Mouse (Mus musculus): ENCODE results near the gene Olfr213. TPM values are rescaled to one million over a fixed set of nuclear protein-coding genes. Genes with fewer than 3 reads are reported as not detected.
"Not testable (repeated sequence)": the region's sequence is repeated elsewhere in the genome, so short reads cannot be mapped to it uniquely, and the experiment has no call there.

Olfr213 gene
- total RNA-seq (2021), result not detected
- polyA plus RNA-seq (2012; rRNA removed), result not detected in 2 replicates
- long read RNA-seq, result 0 reads

DNA sequence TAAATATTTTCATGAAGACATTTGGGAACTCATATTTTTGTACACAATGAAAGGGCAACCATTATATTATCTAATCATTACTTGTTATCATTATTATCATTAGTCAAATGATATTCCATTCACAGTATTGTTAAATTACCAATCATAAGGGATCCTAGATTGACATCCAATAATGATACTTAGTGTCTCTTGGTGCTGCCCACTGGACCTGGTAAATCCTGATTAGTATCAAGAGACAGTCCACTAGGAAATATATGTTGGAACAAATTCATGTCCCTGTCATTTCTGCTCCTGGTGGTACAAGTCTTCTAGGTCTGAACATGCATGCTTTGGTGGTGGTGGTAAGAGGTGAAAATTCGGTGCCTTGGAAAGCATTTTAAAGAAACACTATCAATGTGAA lies at the start of gene Olfr213:
Gene Olfr213, plus strand, starts transcription at position 301 of the 400 bp plus-strand sequence.
- no peak for DNase-seq

DNA sequence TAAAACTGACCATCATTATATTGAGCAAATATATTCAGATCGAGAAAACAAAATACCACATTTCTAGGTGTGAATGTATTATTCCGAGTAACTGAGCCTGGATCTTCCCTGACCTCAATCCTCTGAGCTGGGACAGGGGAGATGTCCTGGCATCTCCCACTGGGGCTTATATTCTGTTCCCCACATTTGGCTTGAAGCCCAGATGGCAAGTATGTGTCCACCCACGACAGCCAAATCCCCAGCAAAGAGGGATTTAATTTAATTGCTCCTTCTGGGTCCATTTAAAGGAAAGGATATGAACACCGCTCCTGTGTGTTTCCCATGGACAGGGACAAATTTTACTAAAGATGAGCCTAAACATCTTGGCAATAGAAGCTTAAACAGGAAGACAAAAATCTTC lies 49.5 kb upstream of the Olfr213 start, which contains the start of gene Olfr211:
Gene Olfr211, plus strand, starts transcription at position 301 of the 400 bp plus-strand sequence.
- no peak for DNase-seq

DNA sequence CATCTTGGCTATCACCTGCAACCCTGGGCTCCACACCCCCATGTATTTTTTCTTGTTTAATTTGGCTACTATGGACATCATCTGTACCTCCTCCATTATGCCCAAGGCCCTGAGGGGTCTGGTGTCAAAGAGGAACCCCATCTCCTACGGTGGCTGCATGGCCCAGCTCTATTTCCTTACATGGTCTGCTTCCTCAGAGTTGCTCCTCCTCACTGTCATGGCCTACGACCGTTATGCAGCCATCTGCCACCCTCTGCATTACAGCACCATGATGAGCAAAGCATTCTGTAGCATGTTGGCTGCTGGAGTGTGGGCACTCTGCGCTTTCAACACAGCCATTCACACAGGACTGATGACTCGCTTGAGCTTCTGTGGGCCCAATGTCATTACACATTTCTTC lies 44.5 kb upstream of the Olfr213 start:
- DNase-seq, result no peak

DNA sequence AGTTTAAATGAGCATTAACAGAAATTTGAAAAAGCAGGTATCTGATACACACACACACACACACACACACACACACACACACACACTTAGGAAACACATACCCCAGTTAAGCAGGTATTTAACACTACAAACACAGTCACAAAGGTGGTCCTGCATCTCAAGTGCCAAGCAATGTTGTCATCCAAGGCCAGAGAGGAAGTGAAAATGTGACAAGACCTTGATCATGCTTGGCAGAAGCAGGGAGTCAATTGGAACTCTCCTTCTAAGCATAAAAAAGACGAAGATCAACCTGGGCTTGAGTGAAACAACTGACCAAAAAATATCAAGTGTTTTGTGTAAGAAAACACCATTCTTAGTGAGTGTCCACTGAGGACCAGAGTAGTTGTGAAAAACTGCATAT lies 42.3 kb upstream of the Olfr213 start:
- no peak for DNase-seq

DNA sequence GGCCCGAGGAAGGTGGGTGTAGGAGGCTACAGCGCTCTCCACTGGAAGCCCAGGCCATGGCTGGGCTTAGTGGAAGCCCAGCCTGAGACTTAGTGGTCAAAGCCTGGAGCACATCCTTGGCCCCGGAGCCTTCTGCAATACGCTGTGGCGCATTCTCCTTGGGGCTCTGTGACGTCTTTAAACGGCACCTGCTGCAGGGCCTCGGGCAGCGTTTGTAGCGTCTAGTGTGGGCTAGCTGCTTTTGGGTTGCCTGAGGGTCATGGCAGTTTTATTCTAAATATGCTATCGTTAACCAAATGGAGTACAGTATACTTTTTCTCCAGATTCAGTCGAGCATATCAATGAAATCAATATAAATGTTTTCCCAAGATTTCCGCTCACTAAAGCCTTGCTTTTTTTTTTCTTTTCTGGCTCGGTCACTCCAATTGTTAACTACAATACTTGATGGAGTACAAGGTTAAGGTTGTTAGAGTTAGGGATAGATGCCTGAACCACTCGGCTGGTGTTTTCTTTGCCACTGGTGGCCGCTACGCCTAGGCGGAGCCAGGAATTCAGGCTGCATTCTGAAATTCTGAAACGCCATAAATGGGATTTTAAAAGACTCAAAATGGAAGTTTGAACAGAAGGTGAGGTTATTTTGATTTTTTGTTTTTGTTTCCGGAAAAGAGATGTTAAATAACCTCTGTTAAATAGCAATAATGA lies 31.8 kb upstream of the Olfr213 start, which contains the start of gene Olfr212:
Gene Olfr212, plus strand, starts transcription at position 215 of the 702 bp plus-strand sequence.
- DNase-seq, result not testable (repeated sequence)

DNA sequence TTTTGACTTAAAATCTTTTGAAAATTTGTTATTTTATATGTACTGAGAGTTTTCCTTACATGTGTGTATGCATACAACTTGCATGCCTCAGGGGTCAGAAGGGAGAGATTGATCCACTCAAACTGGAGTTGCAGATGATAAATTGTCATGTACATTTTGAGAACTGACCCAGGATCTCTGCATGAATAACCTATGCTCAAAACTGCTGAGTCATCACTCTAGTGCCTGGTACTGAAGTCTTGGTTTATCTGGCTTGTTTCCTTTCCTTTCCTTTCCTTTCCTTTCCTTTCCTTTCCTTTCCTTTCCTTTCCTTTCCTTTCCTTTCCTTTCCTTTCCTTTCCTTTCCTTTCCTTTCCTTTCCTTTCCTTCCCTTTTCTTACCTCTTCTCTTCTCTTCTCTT lies 23.4 kb upstream of the Olfr213 start:
- DNase-seq, result no peak

DNA sequence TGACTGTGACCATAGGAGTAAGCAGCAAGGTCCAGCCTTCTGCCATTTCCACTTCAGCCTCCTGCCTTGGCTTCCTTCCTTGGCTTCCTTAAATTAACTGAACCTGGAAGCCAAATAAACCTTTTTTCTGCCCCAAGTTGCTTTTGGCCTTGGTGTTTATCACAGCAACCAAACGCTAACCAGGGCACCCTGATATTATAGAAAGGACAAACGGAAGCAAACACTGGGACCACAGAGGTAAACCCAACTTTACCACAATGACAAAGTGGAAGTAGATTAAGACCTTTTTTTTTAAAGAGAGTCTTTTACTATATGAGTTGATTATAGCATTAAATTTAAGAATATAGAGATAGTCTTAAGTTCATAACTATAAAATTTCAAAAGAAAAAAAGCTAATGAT lies 4.2 kb downstream of the Olfr213 start:
- DNase-seq, result no peak

DNA sequence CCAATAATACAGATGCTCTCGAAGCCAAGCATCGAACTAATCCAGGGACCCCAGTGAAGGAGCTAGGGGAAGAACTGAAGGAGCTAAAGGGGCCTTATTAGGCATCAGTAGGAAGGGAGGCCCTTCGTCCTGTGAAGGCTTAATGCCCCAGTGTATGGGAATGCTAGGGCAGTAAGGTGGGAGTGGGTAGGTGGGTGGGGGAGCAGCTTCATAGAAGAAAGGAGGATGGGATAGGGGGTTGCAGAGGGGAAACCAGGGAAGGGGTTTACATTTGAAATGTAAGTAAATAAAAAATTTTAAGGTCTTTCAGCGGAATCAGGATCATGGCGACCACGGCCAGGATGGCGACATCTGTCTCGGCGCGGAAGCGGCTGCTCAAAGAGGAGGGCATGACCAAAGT lies 12.6 kb downstream of the Olfr213 start, which contains the start of gene Gm5580:
Gene Gm5580, plus strand, starts transcription at position 301 of the 400 bp plus-strand sequence.
- DNase-seq, result not testable (repeated sequence)

DNA sequence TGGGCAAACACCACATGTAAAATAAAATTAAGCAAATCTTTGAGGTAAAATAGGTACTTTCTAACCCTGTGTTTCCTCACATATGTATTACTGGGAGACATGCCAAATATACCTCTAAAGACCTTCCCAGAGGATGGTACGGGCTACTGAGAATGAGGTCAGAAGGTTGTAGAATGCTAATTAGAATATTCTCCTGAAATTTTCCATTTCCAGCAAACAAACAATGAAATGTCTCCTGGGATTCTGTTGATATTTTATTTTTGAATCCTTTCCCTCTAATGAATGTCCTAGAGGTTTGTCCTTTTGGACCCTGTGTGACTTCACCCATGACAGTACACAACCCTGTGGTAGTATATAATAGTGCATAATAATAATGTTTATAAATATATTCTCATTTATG lies 15.7 kb downstream of the Olfr213 start, which contains the start of gene Olfr214:
Gene Olfr214, plus strand, starts transcription at position 301 of the 400 bp plus-strand sequence.
- DNase-seq, result no peak

DNA sequence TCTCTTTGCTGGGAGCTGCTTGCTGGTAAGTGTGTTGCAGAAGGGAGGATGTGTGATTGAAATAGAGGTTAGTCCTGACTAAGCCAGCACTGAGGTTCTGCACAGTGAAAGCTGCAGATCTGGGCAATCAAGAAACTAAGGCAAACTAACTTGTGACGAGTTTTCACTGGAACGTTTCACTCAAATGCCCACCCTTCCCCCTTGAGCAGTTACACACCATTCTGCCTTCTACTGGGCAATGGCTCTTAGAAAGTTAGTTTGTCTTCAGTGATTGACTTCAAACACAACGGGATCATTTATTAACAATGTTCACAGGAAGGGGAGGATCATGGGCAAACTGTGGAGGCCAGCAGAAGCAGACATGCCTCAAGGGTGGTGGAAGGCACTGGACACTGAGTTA lies 16.7 kb downstream of the Olfr213 start:
- DNase-seq, result no peak

DNA sequence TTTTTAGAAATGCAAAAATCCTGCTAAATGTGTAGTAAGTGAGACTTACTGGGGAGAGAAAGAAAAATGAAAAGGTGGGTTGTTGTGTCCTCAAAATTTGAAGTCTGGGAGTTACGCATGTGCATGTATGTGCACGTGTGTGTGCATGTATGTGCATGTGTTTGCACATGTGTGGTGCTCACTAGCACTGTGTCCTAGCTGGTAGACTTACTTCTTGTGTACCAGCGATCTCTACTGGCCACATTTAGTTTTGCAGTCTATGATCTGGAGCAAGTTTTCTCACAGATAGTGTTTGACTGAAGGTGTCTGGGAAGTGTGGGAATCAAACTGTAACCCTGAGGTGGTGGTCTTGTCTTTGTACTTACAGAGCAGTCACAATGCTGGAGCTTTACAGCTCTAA lies 31.6 kb downstream of the Olfr213 start:
- DNase-seq, result peak; percentile 15

DNA sequence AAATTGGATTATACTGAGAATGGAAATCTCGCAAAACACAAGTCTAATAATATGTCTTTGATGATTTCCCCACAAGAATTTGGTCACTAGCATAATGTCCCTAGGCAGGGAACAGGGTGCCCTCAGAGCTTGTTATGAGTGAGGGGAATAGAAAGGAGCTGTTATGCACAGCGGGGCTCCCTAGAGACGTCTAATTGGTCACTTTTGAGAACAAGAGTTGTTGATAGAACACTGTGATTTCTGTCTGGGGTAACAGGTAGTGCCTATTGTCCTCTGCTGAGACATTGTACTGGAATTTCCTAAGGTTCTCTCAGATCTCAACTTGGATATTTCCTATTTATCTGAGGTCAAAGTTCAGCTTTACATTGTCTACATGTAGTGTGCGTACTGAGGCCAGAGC lies 45.8 kb downstream of the Olfr213 start, which contains the start of gene Olfr215:
Gene Olfr215, minus strand, starts transcription at position 101 of the 400 bp plus-strand sequence.
- DNase-seq, result no peak

Other genes with a start within 250 kb of the Olfr213 start
- 10 to 100 TPM; 52.9 to 69.4 TPM for gene March8, start 200.4 kb upstream of the Olfr213 start, total RNA-seq (2021)
- 81.0 and 98.0 TPM in 2 replicates for gene March8, start 200.4 kb upstream of the Olfr213 start, polyA plus RNA-seq (2012; rRNA removed)
- gene Alox5, start 77.3 kb upstream of the Olfr213 start, total RNA-seq (2021), result 1 to 10 TPM; 1.3 to 2.2 TPM
- gene Alox5, start 77.3 kb upstream of the Olfr213 start, polyA plus RNA-seq (2012; rRNA removed), result 1.4 and 1.8 TPM in 2 replicates
- not detected for gene Olfr211, start 49.4 kb upstream of the Olfr213 start, total RNA-seq (2021)
- gene Olfr211, start 49.4 kb upstream of the Olfr213 start, polyA plus RNA-seq (2012; rRNA removed), result not detected in 2 replicates
- gene Olfr212, start 31.9 kb upstream of the Olfr213 start, total RNA-seq (2021), result under 1 TPM in 1 of 2 experiments, not detected in 1; 0.21 TPM
- gene Olfr212, start 31.9 kb upstream of the Olfr213 start, polyA plus RNA-seq (2012; rRNA removed), result not detected in 2 replicates
- gene Gm5580, start 12.7 kb downstream of the Olfr213 start, total RNA-seq (2021), result 1 to 10 TPM; 2.2 to 3.0 TPM
- gene Gm5580, start 12.7 kb downstream of the Olfr213 start, polyA plus RNA-seq (2012; rRNA removed), result 0.09 TPM in 1 of 2 replicates, not detected in the other
- not detected for gene Olfr214, start 15.8 kb downstream of the Olfr213 start, total RNA-seq (2021)
- gene Olfr214, start 15.8 kb downstream of the Olfr213 start, polyA plus RNA-seq (2012; rRNA removed), result not detected in 2 replicates
- not detected for gene Olfr215, start 45.7 kb downstream of the Olfr213 start, total RNA-seq (2021)
- not detected in 2 replicates for gene Olfr215, start 45.7 kb downstream of the Olfr213 start, polyA plus RNA-seq (2012; rRNA removed)
- 10 to 100 TPM; 14.8 to 22.9 TPM for gene Zfp422, start 90.5 kb downstream of the Olfr213 start, total RNA-seq (2021)
- gene Zfp422, start 90.5 kb downstream of the Olfr213 start, polyA plus RNA-seq (2012; rRNA removed), result 5.0 and 6.6 TPM in 2 replicates
- gene Depp1, start 112.2 kb downstream of the Olfr213 start, total RNA-seq (2021), result 10 to 100 TPM in 1 of 2 experiments, 1 to 10 TPM in 1; 3.8 to 13.4 TPM
- gene Depp1, start 112.2 kb downstream of the Olfr213 start, polyA plus RNA-seq (2012; rRNA removed), result 16.6 and 22.8 TPM in 2 replicates
- gene Rassf4, start 135.5 kb downstream of the Olfr213 start, total RNA-seq (2021), result 1 to 10 TPM; 3.9 to 7.4 TPM
- 2.3 TPM in 2 replicates for gene Rassf4, start 135.5 kb downstream of the Olfr213 start, polyA plus RNA-seq (2012; rRNA removed)
- gene Tmem72, start 178.5 kb downstream of the Olfr213 start, total RNA-seq (2021), result under 1 TPM; 0.03 to 0.06 TPM
- gene Tmem72, start 178.5 kb downstream of the Olfr213 start, polyA plus RNA-seq (2012; rRNA removed), result under 0.01 TPM in 1 of 2 replicates, not detected in the other

All from adrenal gland, adult 2 months (tissue).